Mouse (Mus musculus) MEL (cell line): Measurements from ENCODE around the gene Bub1. TPM values are rescaled to one million over a fixed set of nuclear protein-coding genes. Genes with fewer than 3 reads are reported as not detected.
A peak's percentile ranks its signal among the peaks of the same experiment; 100 is the strongest.

Experiments
- DNase-seq: peaks from one replicate; pipeline ENCODE4 v3.0.0; 2011; ENCODE audit warnings: low read depth, low spot score
- H3K27ac ChIP-seq: 2 replicates; pipeline ENCODE4 v1.5.1; 2012; ENCODE audit warnings: low read depth, mild to moderate bottlenecking, control low read depth, low read length, moderate library complexity; ENCODE audit not compliant: control insufficient read depth
- H3K27me3 ChIP-seq, 2 experiments: fragments of 150-350 bp in 1 of 2; sonication (generic) in 1 of 2; 2 replicates each; pipeline ENCODE4 v1.6.1; 2012; ENCODE audit warnings: low read length in 2 of 2, mild to moderate bottlenecking in 2 of 2, improper control_type of control experiment in 1 of 2, moderate library complexity in 1 of 2; ENCODE audit not compliant: insufficient read depth in 2 of 2, control insufficient read depth in 1 of 2
- H3K36me3 ChIP-seq, 2 experiments: 2 replicates each; pipeline ENCODE4 v1.6.1; 2012 to 2014; ENCODE audit warnings: low read length in 2 of 2, improper control_type of control experiment in 1 of 2, inconsistent platforms in 1 of 2, mild to moderate bottlenecking in 1 of 2; ENCODE audit not compliant: insufficient read depth in 2 of 2, control insufficient read depth in 1 of 2
- H3K4me1 ChIP-seq, 2 experiments: fragments of 150-350 bp in 1 of 2; sonication (generic) in 1 of 2; 2 replicates each; pipeline ENCODE4 v1.6.1; 2012; ENCODE audit warnings: low read length in 2 of 2, improper control_type of control experiment in 1 of 2, mild to moderate bottlenecking in 1 of 2; ENCODE audit not compliant: insufficient read depth in 2 of 2, control insufficient read depth in 1 of 2
- H3K4me3 ChIP-seq, 2 experiments: fragments of 150-350 bp in 1 of 2; sonication (generic) in 1 of 2; 2 replicates each; pipeline ENCODE4 v1.5.1; 2012; ENCODE audit warnings: low read depth in 2 of 2, low read length in 2 of 2, mild to moderate bottlenecking in 2 of 2, moderate library complexity in 2 of 2, control low read depth in 1 of 2, improper control_type of control experiment in 1 of 2; ENCODE audit not compliant: control insufficient read depth in 1 of 2, insufficient read depth in 1 of 2
- H3K79me2 ChIP-seq: 2 replicates; pipeline ENCODE4 v1.6.1; 2012; ENCODE audit warnings: mild to moderate bottlenecking, low read length, moderate library complexity; ENCODE audit not compliant: control insufficient read depth, poor library complexity, insufficient read depth
- H3K9ac ChIP-seq: 2 replicates; pipeline ENCODE4 v1.6.1; 2012; ENCODE audit warnings: low read depth, mild to moderate bottlenecking, control low read depth, low read length, moderate library complexity; ENCODE audit not compliant: control insufficient read depth, poor library complexity, severe bottlenecking
- H3K9me3 ChIP-seq: fragments of 150-350 bp; sonication (generic); replicated peaks from 2 replicates; pipeline ENCODE4 v1.6.1; 2012; ENCODE audit warnings: mild to moderate bottlenecking, low read length, improper control_type of control experiment, moderate library complexity; ENCODE audit not compliant: insufficient read depth
- BHLHE40 ChIP-seq: IDR thresholded peaks from 2 replicates; pipeline ENCODE4 v1.6.1; 2012; ENCODE audit warnings: low read depth, mild to moderate bottlenecking, inconsistent platforms, low read length, improper control_type of control experiment, borderline replicate concordance
- CTCF ChIP-seq, 3 experiments: IDR thresholded peaks in 2 of 3; conservative IDR thresholded peaks in 1 of 3; 2 replicates each; pipeline ENCODE4 v1.5.1; 2011 to 2012; ENCODE audit warnings: low read length in 3 of 3, low read depth in 2 of 3, mild to moderate bottlenecking in 2 of 3, improper control_type of control experiment in 1 of 3, inconsistent platforms in 1 of 3, mixed read lengths in 1 of 3, moderate library complexity in 1 of 3; ENCODE audit not compliant: control insufficient read depth in 1 of 3, insufficient read depth in 1 of 3, poor library complexity in 1 of 3, severe bottlenecking in 1 of 3
- EP300 ChIP-seq, 2 experiments: IDR thresholded peaks; 2 replicates each; pipeline ENCODE4 v1.6.1; 2011; ENCODE audit warnings: improper control_type of control experiment in 2 of 2, low read length in 2 of 2, low read depth in 1 of 2, mild to moderate bottlenecking in 1 of 2
- HCFC1 ChIP-seq: IDR thresholded peaks from 2 replicates; pipeline ENCODE4 v1.6.1; 2012; ENCODE audit warnings: low read depth, mild to moderate bottlenecking, inconsistent platforms, low read length, improper control_type of control experiment, moderate library complexity
- JUND ChIP-seq: IDR thresholded peaks from 2 replicates; pipeline ENCODE4 v1.6.1; 2011; ENCODE audit warnings: low read depth, mild to moderate bottlenecking, improper control_type of control experiment, low read length
- MAX ChIP-seq: IDR thresholded peaks from 2 replicates; pipeline ENCODE4 v1.6.1; 2011; ENCODE audit warnings: low read length, improper control_type of control experiment
- MAZ ChIP-seq: IDR thresholded peaks from 2 replicates; pipeline ENCODE4 v1.6.1; 2012; ENCODE audit warnings: low read depth, mild to moderate bottlenecking, inconsistent platforms, low read length, improper control_type of control experiment
- MEF2A ChIP-seq: IDR thresholded peaks from 2 replicates; pipeline ENCODE4 v1.6.1; 2014; ENCODE audit warnings: low read depth, mild to moderate bottlenecking, inconsistent platforms, low read length, improper control_type of control experiment; ENCODE audit not compliant: poor library complexity, insufficient replicate concordance, severe bottlenecking; ENCODE audit errors: extremely low read depth
- MXI1 ChIP-seq: IDR thresholded peaks from 2 replicates; pipeline ENCODE4 v1.6.1; 2011; ENCODE audit warnings: mild to moderate bottlenecking, low read depth, low read length, improper control_type of control experiment
- MYB ChIP-seq: IDR thresholded peaks from 2 replicates; pipeline ENCODE4 v1.6.1; 2011; ENCODE audit warnings: mild to moderate bottlenecking, low read depth, low read length, improper control_type of control experiment
- MYC ChIP-seq: IDR thresholded peaks from 2 replicates; pipeline ENCODE4 v1.6.1; 2011; ENCODE audit warnings: low read depth, mild to moderate bottlenecking, low read length, improper control_type of control experiment, moderate library complexity
- NELFE ChIP-seq: IDR thresholded peaks from 2 replicates; pipeline ENCODE4 v1.6.1; 2011; ENCODE audit warnings: low read depth, low read length, improper control_type of control experiment
- NRF1 ChIP-seq: IDR thresholded peaks from 2 replicates; pipeline ENCODE4 v1.6.1; 2014; ENCODE audit warnings: low read depth, mild to moderate bottlenecking, inconsistent platforms, low read length, improper control_type of control experiment, moderate library complexity; ENCODE audit not compliant: poor library complexity, insufficient read depth, severe bottlenecking
- POLR2A ChIP-seq, 2 experiments: IDR thresholded peaks; 2 replicates each; pipeline ENCODE4 v1.6.1; 2011 to 2012; ENCODE audit warnings: low read length in 2 of 2, mild to moderate bottlenecking in 2 of 2, control low read depth in 1 of 2, improper control_type of control experiment in 1 of 2, low read depth in 1 of 2, moderate library complexity in 1 of 2; ENCODE audit not compliant: control insufficient read depth in 1 of 2, insufficient read depth in 1 of 2, poor library complexity in 1 of 2
- POLR2AphosphoS2 ChIP-seq: IDR thresholded peaks from 2 replicates; pipeline ENCODE4 v1.6.1; 2011; ENCODE audit warnings: low read length, improper control_type of control experiment
- POLR2AphosphoS5 ChIP-seq: IDR thresholded peaks from 2 replicates; pipeline ENCODE4 v1.6.1; 2012; ENCODE audit warnings: low read depth, borderline replicate concordance, mild to moderate bottlenecking, inconsistent platforms, low read length, moderate library complexity, mixed read lengths
- RCOR1 ChIP-seq: IDR thresholded peaks from 2 replicates; pipeline ENCODE4 v1.6.1; 2012; ENCODE audit warnings: low read depth, mild to moderate bottlenecking, inconsistent platforms, low read length, improper control_type of control experiment
- SIN3A ChIP-seq: IDR thresholded peaks from 2 replicates; pipeline ENCODE4 v1.6.1; 2012; ENCODE audit warnings: low read length, improper control_type of control experiment, inconsistent platforms
- SMC3 ChIP-seq: IDR thresholded peaks from 2 replicates; pipeline ENCODE4 v1.6.1; 2011; ENCODE audit warnings: low read depth, low read length, improper control_type of control experiment
- TAL1 ChIP-seq: IDR thresholded peaks from 2 replicates; pipeline ENCODE4 v1.6.1; 2012; ENCODE audit warnings: mild to moderate bottlenecking, inconsistent platforms, low read length, moderate library complexity, mixed read lengths
- TBP ChIP-seq: IDR thresholded peaks from 2 replicates; pipeline ENCODE4 v1.8.0; 2011; ENCODE audit warnings: low read depth, low read length, improper control_type of control experiment
- TCF12 ChIP-seq: IDR thresholded peaks from 2 replicates; pipeline ENCODE4 v1.6.1; 2014; ENCODE audit warnings: low read depth, mild to moderate bottlenecking, inconsistent platforms, low read length, improper control_type of control experiment, moderate library complexity
- USF1 ChIP-seq: IDR thresholded peaks from 2 replicates; pipeline ENCODE4 v1.6.1; 2014; ENCODE audit warnings: low read depth, mild to moderate bottlenecking, inconsistent platforms, low read length, improper control_type of control experiment, moderate library complexity
- ZC3H11A ChIP-seq: IDR thresholded peaks from 2 replicates; pipeline ENCODE4 v1.6.1; 2012; ENCODE audit warnings: low read depth, mild to moderate bottlenecking, inconsistent platforms, low read length, improper control_type of control experiment
- ZMIZ1 ChIP-seq: IDR thresholded peaks from 2 replicates; pipeline ENCODE4 v1.6.1; 2012; ENCODE audit warnings: low read depth, mild to moderate bottlenecking, inconsistent platforms, low read length, improper control_type of control experiment, moderate library complexity
- polyA plus RNA-seq, 2 experiments: library from polyadenylated mRNA; stranded (reverse) in 1 of 2; unstranded in 1 of 2; fragments of >175 nt in 1 of 2; fragments of >200 nt in 1 of 2; gene quantifications; 2 replicates each; pipeline versions ENCODE4 v1.2.1 to v1.2.4; 2012; ENCODE audit warnings: low replicate concordance in 2 of 2, low read depth in 1 of 2; ENCODE audit not compliant: insufficient read length in 2 of 2, insufficient read depth in 1 of 2, missing spikeins in 1 of 2
- total RNA-seq: library from RNA; depleted of rRNA; stranded (reverse); fragments of 300-350 nt; gene quantifications from 2 replicates; pipeline ENCODE4 v1.2.3, GENCODE M21; 2012

The Bub1 gene
- total and polyA plus RNA-seq, 3 experiments: 34.6 to 618 (median 57.2) TPM

DNA sequence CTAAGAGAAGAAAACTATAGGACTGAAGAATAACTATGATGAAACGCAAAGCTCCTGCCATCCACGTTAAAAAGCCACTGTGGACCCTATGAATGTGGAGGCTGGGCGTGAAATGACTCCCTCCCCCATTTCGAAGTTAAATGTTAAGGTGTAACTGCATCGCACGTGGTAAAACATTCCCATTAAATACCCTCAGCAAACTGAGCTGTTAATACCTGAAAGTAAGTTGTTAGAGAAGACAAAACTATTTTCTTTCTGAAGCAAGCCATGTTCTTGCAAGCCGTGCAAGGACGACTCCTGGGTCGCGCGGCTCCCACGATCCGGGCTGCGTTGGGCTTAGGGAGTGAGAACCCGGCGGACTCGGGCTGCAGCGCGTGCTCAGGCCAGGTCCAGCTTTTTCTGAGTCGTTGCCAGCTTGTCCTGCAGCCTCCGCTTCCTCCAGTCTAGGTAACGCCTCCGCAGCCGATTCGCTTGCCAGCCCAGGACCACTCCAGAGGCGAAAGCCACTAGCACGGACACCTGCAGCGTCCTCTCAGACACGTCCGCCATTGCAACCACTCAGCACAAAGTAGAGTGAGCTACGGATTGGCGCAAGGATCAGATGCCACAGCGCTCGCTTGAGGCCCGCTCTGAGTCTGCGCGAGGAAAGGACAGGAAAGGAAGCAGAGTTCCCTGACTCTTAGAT, 39.6 kb downstream of the Bub1 start, which contains the start of gene Mtln:
Gene Mtln, minus strand, starts transcription at position 570 of the 685 bp plus-strand sequence.
- Histone ChIP-seq H3K27me3 (no peaks in the 10 kb centered on the region), H3K36me3 (peaks cover 0 to 15% of the 10 kb centered on the region in 2 experiments; a peak in 2 of 4 replicates), H3K9ac (peak within 1 kb of the TSS; percentile 78), H3K4me3 (peak within 1 kb of the TSS; percentile 72 to 76), H3K9me3 (no peaks in the 10 kb centered on the region), H3K27ac (peak within 1 kb of the TSS; percentile 86), H3K79me2 (peaks cover 18% of the 10 kb centered on the region), H3K4me1 (peaks cover 3 to 15% of the 10 kb centered on the region in 2 experiments)
- peak; percentile 94 for DNase-seq
- peak; percentile 86 for TF ChIP-seq NRF1
- peak; percentile 72; the same call in 1 of the 2 replicates for TF ChIP-seq ZMIZ1
- peak; percentile 85 for TF ChIP-seq POLR2AphosphoS2
- no peak for TF ChIP-seq BHLHE40
- peak; percentile 76 for TF ChIP-seq HCFC1
- TF ChIP-seq POLR2A (IDR thresholded peaks at IDR 0.05; ENCODE audit: control insufficient read depth in 1 of 2, insufficient read depth in 1 of 2, low read depth in 1 of 2, low read length in 2 of 2, poor library complexity in 1 of 2): peak; percentile 77 to 95
- peak; percentile 90 for TF ChIP-seq NELFE
- TF ChIP-seq MYC: peak; percentile 88
- TF ChIP-seq EP300 (IDR thresholded peaks at IDR 0.05; ENCODE audit: low read depth in 1 of 2, low read length in 2 of 2): 0 out of 4 replicates have a peak, but pooled peaks of 1 of the 2 experiments have one; percentile 16
- peak; percentile 87 for TF ChIP-seq MXI1
- TF ChIP-seq TCF12: peak; percentile 61; the same call in 1 of the 2 replicates
- TF ChIP-seq TBP: peak; percentile 89
- peak; percentile 71 for TF ChIP-seq MAX
- TF ChIP-seq POLR2AphosphoS5: peak; percentile 79; the same call in 1 of the 2 replicates
- no peak for TF ChIP-seq CTCF (IDR thresholded peaks at IDR 0.05 in 2 of 3, conservative IDR thresholded peaks at IDR 0.05 in 1 of 3; ENCODE audit: control insufficient read depth in 1 of 3, insufficient read depth in 1 of 3, low read depth in 2 of 3, low read length in 3 of 3, poor library complexity in 1 of 3, severe bottlenecking in 1 of 3)
- no peak for TF ChIP-seq TAL1
- TF ChIP-seq SIN3A: peak; percentile 66
- no peak for TF ChIP-seq SMC3

DNA sequence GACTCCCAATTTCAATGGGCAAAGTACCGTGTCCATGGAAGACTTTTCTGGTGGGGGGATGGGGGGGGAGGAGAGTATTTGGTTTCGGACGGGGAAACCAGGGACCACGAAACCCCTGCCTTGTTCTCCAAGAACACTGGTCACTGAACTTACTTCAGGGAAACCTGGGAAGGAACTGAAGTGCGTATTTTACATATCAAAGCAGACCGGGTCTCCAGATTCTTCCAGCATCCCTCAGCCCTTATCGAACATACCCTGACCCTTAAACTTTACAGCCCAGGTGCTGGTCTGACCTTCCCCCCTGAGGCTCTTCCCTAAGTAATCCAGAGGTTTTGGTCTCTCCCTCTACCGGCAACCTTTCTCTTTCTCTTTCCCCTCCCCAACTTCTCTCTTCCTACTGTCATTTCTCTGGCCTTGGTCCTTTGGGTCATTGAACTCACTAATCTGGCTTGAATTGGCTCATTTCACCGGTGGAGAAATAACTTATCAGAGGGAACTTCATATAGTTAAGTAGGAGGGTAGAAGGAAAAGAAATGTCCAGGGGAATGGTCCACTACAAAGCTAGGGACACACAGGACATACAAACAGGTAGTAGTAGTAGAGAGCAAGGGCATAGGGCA, 41.9 kb downstream of the Bub1 start:
- Histone ChIP-seq H3K27ac (peak overlapping the region; percentile 87), H3K4me1 (peaks cover 3 to 15% of the 10 kb centered on the region in 2 experiments), H3K79me2 (peaks cover 18% of the 10 kb centered on the region), H3K27me3 (no peaks in the 10 kb centered on the region), H3K9ac (peak overlapping the region; percentile 82), H3K9me3 (no peaks in the 10 kb centered on the region), H3K36me3 (peaks cover 0 to 15% of the 10 kb centered on the region in 2 experiments; a peak in 2 of 4 replicates), H3K4me3 (peak overlapping the region; percentile 60 to 79)
- no peak for DNase-seq
- TF ChIP-seq MAZ: no peak
- no peak for TF ChIP-seq JUND
- TF ChIP-seq ZC3H11A: no peak
- TF ChIP-seq CTCF (IDR thresholded peaks at IDR 0.05 in 2 of 3, conservative IDR thresholded peaks at IDR 0.05 in 1 of 3; ENCODE audit: control insufficient read depth in 1 of 3, insufficient read depth in 1 of 3, low read depth in 2 of 3, low read length in 3 of 3, poor library complexity in 1 of 3, severe bottlenecking in 1 of 3): no peak
- TF ChIP-seq RCOR1: no peak
- no peak for TF ChIP-seq MXI1
- no peak for TF ChIP-seq TAL1
- TF ChIP-seq MYB: no peak
- TF ChIP-seq POLR2AphosphoS2: no peak
- no peak for TF ChIP-seq MEF2A
- TF ChIP-seq USF1: no peak
- no peak for TF ChIP-seq MAX
- TF ChIP-seq, all 39 proteins: peak for 0
